Mouse (Mus musculus) large intestine, adult 2 months (tissue): ENCODE results near the gene Ly6g. TPM values are rescaled to one million over a fixed set of nuclear protein-coding genes. Genes with fewer than 3 reads are reported as not detected.
"Not testable (repeated sequence)": the region's sequence is repeated elsewhere in the genome, so short reads cannot be mapped to it uniquely, and the experiment has no call there.

ENCODE experiments used
- DNase-seq: peaks from one replicate; pipeline ENCODE4 v3.0.0-alpha.2; 2012; ENCODE audit warnings: low read depth, low spot score
- WGBS: fragments of 180-500 bp; shearing (Covaris S2); methylation state at CpG from one replicate; pipeline ENCODE4 v1.1.7; 2018; 5-methylcytosine and 5-hydroxymethylcytosine counted together
- polyA plus RNA-seq: library from polyadenylated mRNA; depleted of rRNA; stranded (reverse); fragments of >200 nt; gene quantifications from 2 replicates; pipeline ENCODE4 v1.2.3, GENCODE M21; 2012; rRNA removed

The Ly6g gene
- polyA plus RNA-seq: not detected in 2 replicates

- WGBS: 73% methylated on average over 1 of the region's 1 CpGs
- DNase-seq: no peak
Observed at GRCm38 (mm10) chr15:75154940-75155339, at the start of gene Ly6g. TSS of gene Ly6g (plus strand) at chr15:75155240.

DNA sequence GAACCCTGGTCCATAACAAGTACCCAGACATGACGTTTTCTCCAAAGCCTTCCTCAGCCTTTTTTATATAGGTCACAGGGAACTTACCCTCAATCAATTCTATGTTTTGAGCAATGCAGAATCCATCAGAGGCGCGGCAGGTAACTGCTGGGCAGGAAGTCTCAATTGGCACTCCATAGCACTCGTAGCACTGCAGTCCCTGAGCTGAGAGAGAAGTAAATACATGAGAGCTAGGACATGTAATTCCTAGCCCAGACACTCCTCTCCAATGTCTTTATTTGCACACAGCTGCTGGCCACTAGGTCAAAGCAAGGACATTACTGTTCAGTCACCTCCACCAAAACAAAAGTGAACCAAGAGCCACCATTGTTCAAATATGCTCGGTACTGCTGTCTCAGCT lies 44.6 kb upstream of the Ly6g start:
- 44% methylated on average over 2 of the region's 5 CpGs for WGBS

DNA sequence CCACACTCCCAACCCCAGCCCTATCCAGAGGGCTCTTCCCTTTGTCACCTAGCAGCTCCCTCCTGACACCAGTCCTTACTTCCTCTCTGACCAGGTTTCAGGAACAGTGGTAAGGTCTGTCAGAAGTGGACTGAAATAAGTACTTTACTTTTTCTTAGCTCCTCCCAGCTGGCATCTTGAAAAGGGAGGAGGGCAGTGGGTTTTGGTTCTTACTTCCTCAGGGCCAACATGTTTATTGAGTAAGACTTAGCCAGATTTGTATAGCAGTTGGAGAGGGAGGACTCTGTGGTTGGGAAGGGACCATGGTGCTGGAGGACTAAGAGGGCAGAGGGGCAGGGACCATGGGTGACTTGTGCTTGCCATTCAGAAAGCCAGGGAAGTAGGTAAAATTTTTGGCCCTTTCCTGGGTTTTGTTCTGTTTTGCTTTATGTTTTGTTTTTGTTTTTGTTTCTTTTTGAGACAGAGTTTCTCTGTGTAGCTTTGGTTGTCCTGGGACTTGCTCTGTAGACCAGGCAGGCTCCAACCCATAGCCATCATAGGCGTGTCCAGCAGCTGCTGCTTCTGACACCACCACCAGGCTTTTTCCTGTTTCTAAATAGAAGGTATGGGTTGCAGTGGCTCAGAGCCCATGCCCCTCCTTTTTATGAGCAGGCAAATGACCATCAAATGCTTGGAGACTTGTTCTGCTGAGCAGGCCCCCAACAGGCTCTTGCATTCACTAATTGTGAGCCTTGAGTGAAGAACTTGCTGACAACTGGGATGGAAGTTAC lies 43.0 kb upstream of the Ly6g start, which contains the start of gene Ly6c2:
TSS of gene Ly6c2 (minus strand) at position 110 of the 770 bp plus-strand sequence.
- not testable (repeated sequence) for DNase-seq

More for the DNA sequence above, 44.6 kb upstream of the Ly6g start:
- DNase-seq: not testable (repeated sequence)

DNA sequence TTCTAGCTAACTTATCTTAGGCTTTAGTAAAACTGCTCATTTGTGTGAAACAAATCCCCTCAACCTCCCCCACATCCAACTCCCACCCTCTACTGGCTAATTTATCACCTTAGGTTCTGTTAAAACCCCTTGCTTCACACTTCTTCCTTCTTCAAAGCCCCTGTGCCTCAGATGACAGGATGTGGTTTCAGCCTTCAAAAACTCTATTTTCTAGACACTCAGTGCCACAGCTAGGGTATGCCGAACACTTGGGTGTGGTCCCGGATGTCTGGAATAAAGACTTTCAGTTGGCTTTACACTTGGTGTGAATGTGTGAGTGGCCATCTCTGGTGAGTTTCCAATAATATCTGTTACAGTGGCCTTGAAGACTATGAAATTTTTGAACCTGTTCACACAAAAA lies 38.5 kb upstream of the Ly6g start:
- WGBS: 85% methylated on average over 2 of the region's 2 CpGs
- DNase-seq: no peak

More for the DNA sequence above, 43.0 kb upstream of the Ly6g start, which contains the start of gene Ly6c2:
- 44% methylated on average over 1 of the region's 1 CpGs for WGBS

GRCm38 (mm10) chr15:75117481-75117880 lies 37.6 kb upstream of the Ly6g start:
- 58% methylated on average over 5 of the region's 5 CpGs for whole genome bisulfite sequencing
- DNase-seq: not testable (repeated sequence)

- 25% methylated on average over 5 of the region's 7 CpGs for WGBS
- DNase-seq: not testable (repeated sequence)
Observed at GRCm38 (mm10) chr15:75118742-75119141, 36.3 kb upstream of the Ly6g start.

- WGBS: 8% methylated on average over 2 of the region's 2 CpGs
- DNase-seq: no peak
Observed at GRCm38 (mm10) chr15:75120066-75120465, 35.0 kb upstream of the Ly6g start.

DNA sequence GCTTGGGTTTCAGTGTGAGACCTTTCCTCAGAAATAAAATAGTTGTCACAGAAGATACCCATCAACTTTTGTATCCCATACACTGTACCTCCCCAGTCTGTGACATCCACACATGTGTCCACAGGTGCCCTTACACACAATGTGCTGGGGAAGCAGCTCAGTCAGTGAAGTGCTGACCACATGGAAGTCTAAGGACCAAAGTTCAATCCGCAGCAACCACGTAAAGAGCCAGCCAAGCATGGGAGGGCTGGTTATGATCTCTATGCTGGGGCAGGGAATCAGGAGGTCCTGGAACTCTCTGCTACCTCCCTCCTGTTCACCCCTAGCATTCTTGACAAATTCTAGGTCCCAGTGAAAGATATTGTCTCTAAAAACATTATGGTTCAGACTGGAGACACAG lies 22.7 kb upstream of the Ly6g start:
- WGBS: 47% methylated on average over 2 of the region's 2 CpGs
- DNase-seq: not testable (repeated sequence)

DNA sequence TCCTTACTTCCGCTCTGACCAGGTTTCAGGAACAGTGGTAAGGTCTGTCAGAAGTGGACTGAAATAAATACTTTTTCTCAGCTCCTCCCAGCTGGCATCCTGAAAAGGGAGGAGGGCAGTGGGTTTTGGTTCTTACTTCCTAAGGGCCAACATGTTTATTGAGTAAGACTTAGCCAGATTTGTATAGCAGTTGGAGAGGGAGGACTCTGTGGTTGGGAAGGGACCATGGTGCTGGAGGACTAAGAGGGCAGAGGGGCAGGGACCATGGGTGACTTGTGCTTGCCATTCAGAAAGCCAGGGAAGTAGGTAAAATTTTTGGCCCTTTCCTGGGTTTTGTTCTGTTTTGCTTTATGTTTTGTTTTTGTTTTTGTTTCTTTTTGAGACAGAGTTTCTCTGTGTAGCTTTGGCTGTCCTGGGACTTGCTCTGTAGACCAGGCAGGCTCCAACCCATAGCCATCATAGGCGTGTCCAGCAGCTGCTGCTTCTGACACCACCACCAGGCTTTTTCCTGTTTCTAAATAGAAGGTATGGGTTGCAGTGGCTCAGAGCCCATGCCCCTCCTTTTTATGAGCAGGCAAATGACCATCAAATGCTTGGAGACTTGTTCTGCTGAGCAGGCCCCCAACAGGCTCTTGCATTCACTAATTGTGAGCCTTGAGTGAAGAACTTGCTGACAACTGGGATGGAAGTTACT lies 19.8 kb upstream of the Ly6g start:
- 55% methylated on average over 2 of the region's 2 CpGs for WGBS
- DNase-seq: not testable (repeated sequence)

- WGBS: 47% methylated on average over 3 of the region's 3 CpGs
- DNase-seq: not testable (repeated sequence)
Observed at GRCm38 (mm10) chr15:75137739-75138138, 17.3 kb upstream of the Ly6g start.

GRCm38 (mm10) chr15:75141812-75142360 lies 13.2 kb upstream of the Ly6g start:
- DNase-seq: not testable (repeated sequence)
- 48% methylated on average over 6 of the region's 6 CpGs for WGBS

DNA sequence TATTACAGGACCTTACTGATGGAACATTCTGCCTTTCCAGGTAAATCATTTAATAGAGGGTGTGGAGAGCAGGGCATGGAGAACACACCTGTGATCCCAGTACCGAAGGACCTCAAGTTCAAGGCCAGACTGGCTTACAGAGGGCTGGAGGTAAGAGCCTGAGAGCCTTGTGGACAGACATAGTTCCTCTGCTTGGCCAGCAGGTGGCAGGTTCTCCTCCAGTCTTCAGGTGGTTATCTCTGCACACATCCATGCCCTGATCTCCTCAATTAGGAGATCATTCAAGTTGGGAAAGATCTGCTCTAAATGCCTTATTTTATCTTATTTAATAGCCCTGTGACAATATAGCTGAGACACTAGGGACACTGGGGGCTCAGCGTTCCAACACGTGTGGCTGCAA lies 11.3 kb upstream of the Ly6g start:
- DNase-seq: no peak
- 56% methylated on average over 3 of the region's 3 CpGs for WGBS

DNA sequence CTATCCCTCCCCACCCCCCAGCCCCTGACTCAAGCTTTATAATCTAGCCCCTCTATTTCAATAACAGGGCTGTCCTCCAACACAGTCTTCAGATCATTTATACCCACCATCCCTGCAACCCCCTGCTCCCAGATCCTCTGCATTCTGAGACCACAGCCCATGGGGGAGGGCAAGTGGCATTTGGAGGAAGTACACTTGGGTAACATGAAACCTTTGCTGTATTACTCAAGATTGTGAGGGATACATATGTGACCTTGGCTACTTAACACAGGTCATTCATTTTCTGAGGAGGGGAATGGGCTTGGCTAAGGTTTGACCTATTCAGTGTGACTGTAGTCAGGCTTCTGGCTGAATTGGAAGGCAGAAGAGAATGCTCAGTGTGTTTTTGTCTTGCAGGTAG lies 2.0 kb upstream of the Ly6g start:
- DNase-seq: no peak

- 23% methylated on average over 1 of the region's 1 CpGs for WGBS
- no peak for DNase-seq
Observed at GRCm38 (mm10) chr15:75157646-75158045, 2.6 kb downstream of the Ly6g start.

DNA sequence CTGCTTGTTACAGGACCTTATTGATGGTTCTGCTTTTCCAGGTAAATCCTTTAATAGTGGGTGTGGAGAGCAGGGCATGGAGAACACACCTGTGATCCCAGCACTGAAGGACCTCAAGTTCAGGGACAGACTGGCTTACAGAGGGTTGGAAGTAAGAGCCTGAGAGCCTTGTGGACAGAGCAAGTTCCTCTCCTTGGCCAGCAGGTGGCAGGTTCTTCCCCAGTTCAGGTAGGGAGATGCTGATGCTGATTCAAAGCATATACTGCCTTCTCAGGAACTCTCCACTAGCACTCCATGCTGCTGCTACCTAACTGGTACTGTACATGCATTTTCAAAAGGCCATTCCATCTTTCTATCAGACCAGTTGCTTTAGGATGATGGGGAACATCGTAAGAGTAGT lies 20.5 kb downstream of the Ly6g start:
- WGBS: 65% methylated on average over 1 of the region's 1 CpGs
- DNase-seq: no peak

DNA sequence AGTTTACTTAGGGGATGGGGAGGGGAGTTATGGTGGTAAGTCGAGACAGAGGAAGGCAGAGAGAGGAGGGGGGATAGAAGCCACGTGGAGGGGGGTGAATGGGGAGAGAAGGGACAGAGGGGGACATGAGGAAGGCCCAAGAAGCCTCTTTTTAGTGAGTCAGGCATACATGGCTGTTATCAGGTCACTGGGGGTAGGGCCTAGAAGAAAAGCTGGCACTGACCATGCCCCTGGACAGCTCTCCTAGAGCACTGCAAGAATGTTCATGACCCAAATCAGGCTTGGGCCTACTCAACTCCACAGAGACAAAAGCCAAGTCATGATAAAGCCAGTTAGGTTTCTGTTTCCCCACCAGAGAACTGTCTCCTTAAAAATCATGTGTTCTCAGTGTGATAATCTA lies 31.3 kb downstream of the Ly6g start:
- 16% methylated on average over 2 of the region's 2 CpGs for WGBS
- no peak for DNase-seq

GRCm38 (mm10) chr15:75189116-75189515 lies 34.1 kb downstream of the Ly6g start:
- DNase-seq: peak; percentile 10
- WGBS: 44% methylated on average over 2 of the region's 2 CpGs

- WGBS: 45% methylated on average over 2 of the region's 3 CpGs
- DNase-seq: not testable (repeated sequence)
Observed at GRCm38 (mm10) chr15:75190560-75190959, 35.5 kb downstream of the Ly6g start.
